Mouse (Mus musculus) kidney, embryonic 15.5 days (tissue): ENCODE data around the gene Git2. TPM values are rescaled to one million over a fixed set of nuclear protein-coding genes. Genes with fewer than 3 reads are reported as not detected.

ENCODE experiments used
- ATAC-seq: fragments of 200-750 bp; cut with Nextera tagmentation; replicated peaks from 2 replicates; pipeline ENCODE4 v1.8.0; 2017; ENCODE audit warnings: moderate TSS enrichment; ENCODE audit not compliant: low FRiP score
- H3K27ac ChIP-seq: fragments of 300-500 bp; sonication (generic); 2 replicates; pipeline ENCODE4 v1.5.1; 2015; ENCODE audit warnings: mild to moderate bottlenecking, inconsistent platforms
- H3K27me3 ChIP-seq: fragments of 300-500 bp; sonication (generic); 2 replicates; pipeline ENCODE4 v1.6.1; 2015; ENCODE audit warnings: inconsistent platforms
- H3K36me3 ChIP-seq: fragments of 300-500 bp; sonication (generic); 2 replicates; pipeline ENCODE4 v1.6.1; 2015; ENCODE audit warnings: inconsistent platforms
- H3K4me1 ChIP-seq: fragments of 300-500 bp; sonication (generic); 2 replicates; pipeline ENCODE4 v1.6.1; 2015; ENCODE audit warnings: inconsistent platforms
- H3K4me2 ChIP-seq: fragments of 300-500 bp; sonication (generic); 2 replicates; pipeline ENCODE4 v1.6.1; 2015; ENCODE audit warnings: moderate library complexity, mild to moderate bottlenecking, inconsistent platforms
- H3K4me3 ChIP-seq: fragments of 300-500 bp; sonication (generic); replicated peaks from 2 replicates; pipeline ENCODE4 v1.5.1; 2015; ENCODE audit warnings: mild to moderate bottlenecking, inconsistent platforms
- H3K9ac ChIP-seq: fragments of 300-500 bp; sonication (generic); 2 replicates; pipeline ENCODE4 v1.6.1; 2015; ENCODE audit warnings: mild to moderate bottlenecking, inconsistent platforms
- H3K9me3 ChIP-seq: fragments of 300-500 bp; sonication (generic); replicated peaks from 2 replicates; pipeline ENCODE4 v1.6.1; 2016; ENCODE audit warnings: inconsistent platforms
- WGBS: fragments of 180-500 bp; shearing (Covaris S2); methylation state at CpG from one replicate; pipeline ENCODE4 v1.1.7; 2015; ENCODE audit warnings: mixed read lengths; 5-methylcytosine and 5-hydroxymethylcytosine counted together
- microRNA-seq: library from miRNA; unstranded; fragments of <30 nt; microRNA quantifications from one replicate; pipeline ENCODE4, GENCODE M21; 2016
- polyA plus RNA-seq: library from polyadenylated mRNA; unstranded; fragments of >200 nt; fragmentation: Nextera tagmentation; extraction: Ambion mirVana; gene quantifications from 2 replicates; pipeline ENCODE4 v1.2.1, GENCODE M21; 2015

Git2 gene
- polyA plus RNA-seq, 1 experiment from 2014 or later: 45.5 TPM

- H3K9me3 ChIP-seq: no peaks in the 10 kb centered on the region
- ATAC-seq: no peak
- H3K4me1 ChIP-seq: peaks cover 49% of the 10 kb centered on the region
- peak overlapping the region; percentile 12; the same call in 1 of the 2 replicates for H3K4me2 ChIP-seq
- no peak overlapping the region for H3K4me3 ChIP-seq
- 83% methylated on average over 13 of the region's 13 CpGs for whole genome bisulfite sequencing
- H3K36me3 ChIP-seq: no peaks in the 10 kb centered on the region
- H3K9ac ChIP-seq: no peak overlapping the region
- H3K27ac ChIP-seq: no peak overlapping the region
- H3K27me3 ChIP-seq: no peaks in the 10 kb centered on the region
Observed at GRCm38 (mm10) chr5:114688703-114689102, 86.6 kb downstream of the Git2 start.

GRCm38 (mm10) chr5:114687901-114688300, 87.4 kb downstream of the Git2 start:
- no peaks in the 10 kb centered on the region for H3K9me3 ChIP-seq
- ATAC-seq: no peak
- no peak overlapping the region for H3K27ac ChIP-seq
- H3K4me3 ChIP-seq: no peak overlapping the region
- no peaks in the 10 kb centered on the region for H3K27me3 ChIP-seq
- H3K36me3 ChIP-seq: no peaks in the 10 kb centered on the region
- H3K4me1 ChIP-seq: peaks cover 57% of the 10 kb centered on the region
- H3K9ac ChIP-seq: no peak overlapping the region
- H3K4me2 ChIP-seq: no peak overlapping the region

- Histone ChIP-seq H3K9ac (no peak overlapping the region), H3K27me3 (no peaks in the 10 kb centered on the region), H3K36me3 (no peaks in the 10 kb centered on the region), H3K4me2 (no peak overlapping the region), H3K4me1 (peaks cover 68% of the 10 kb centered on the region), H3K9me3 (no peaks in the 10 kb centered on the region), H3K4me3 (no peak overlapping the region), H3K27ac (no peak overlapping the region)
- ATAC-seq: no peak
- WGBS: 40% methylated on average over 7 of the region's 7 CpGs
Observed at GRCm38 (mm10) chr5:114686726-114687210, 88.5 kb downstream of the Git2 start.

GRCm38 (mm10) chr5:114685986-114686385, 89.3 kb downstream of the Git2 start:
- Histone ChIP-seq H3K9ac (no peak overlapping the region), H3K9me3 (no peaks in the 10 kb centered on the region), H3K27ac (no peak overlapping the region), H3K4me1 (peaks cover 72% of the 10 kb centered on the region), H3K36me3 (no peaks in the 10 kb centered on the region), H3K4me3 (no peak overlapping the region), H3K27me3 (no peaks in the 10 kb centered on the region), H3K4me2 (no peak overlapping the region)
- WGBS: 85% methylated on average over 5 of the region's 5 CpGs
- no peak for ATAC-seq

GRCm38 (mm10) chr5:114681717-114682116, 93.6 kb downstream of the Git2 start:
- peaks cover 5% of the 10 kb centered on the region; the same call in 1 of the 2 replicates for H3K36me3 ChIP-seq
- no peaks in the 10 kb centered on the region for H3K9me3 ChIP-seq
- H3K4me2 ChIP-seq: no peak overlapping the region
- H3K4me3 ChIP-seq: no peak overlapping the region
- peaks cover 69% of the 10 kb centered on the region for H3K4me1 ChIP-seq
- no peaks in the 10 kb centered on the region for H3K27me3 ChIP-seq
- 0 out of 2 replicates have a peak overlapping the region, but pooled peaks have one; percentile 18 for H3K9ac ChIP-seq
- ATAC-seq: no peak
- peak overlapping the region; percentile 54 for H3K27ac ChIP-seq
- 56% methylated on average over 8 of the region's 8 CpGs for WGBS

GRCm38 (mm10) chr5:114680676-114681285, 94.5 kb downstream of the Git2 start:
- no peaks in the 10 kb centered on the region for H3K27me3 ChIP-seq
- no peak overlapping the region for H3K9ac ChIP-seq
- no peak for ATAC-seq
- H3K36me3 ChIP-seq: peaks cover 13% of the 10 kb centered on the region; the same call in 1 of the 2 replicates
- peaks cover 69% of the 10 kb centered on the region for H3K4me1 ChIP-seq
- 50% methylated on average over 19 of the region's 19 CpGs for WGBS
- H3K27ac ChIP-seq: peak overlapping the region; percentile 54
- no peak overlapping the region for H3K4me2 ChIP-seq
- no peak overlapping the region for H3K4me3 ChIP-seq
- no peaks in the 10 kb centered on the region for H3K9me3 ChIP-seq

GRCm38 (mm10) chr5:114679841-114680591, 95.3 kb downstream of the Git2 start:
- 53% methylated on average over 17 of the region's 17 CpGs for WGBS
- Histone ChIP-seq H3K9me3 (no peaks in the 10 kb centered on the region), H3K36me3 (peaks cover 13% of the 10 kb centered on the region; the same call in 1 of the 2 replicates), H3K4me1 (peaks cover 63% of the 10 kb centered on the region), H3K27ac (peak overlapping the region; percentile 54), H3K4me2 (no peak overlapping the region), H3K9ac (no peak overlapping the region), H3K4me3 (no peak overlapping the region), H3K27me3 (no peaks in the 10 kb centered on the region)
- ATAC-seq: 0 out of 2 replicates have a peak, but pooled peaks have one; percentile 30

Small RNAs within 50 kb of the gene (microRNA-seq; reads per million reads assigned to microRNA genes)
- gene Mir7028: not detected

Other genes with a start within 250 kb of the Git2 start
- 4.4 and 4.7 TPM in 2 replicates for gene Fam222a, start 207.5 kb downstream of the Git2 start, polyA plus RNA-seq
- gene Trpv4, start 117.1 kb downstream of the Git2 start, polyA plus RNA-seq: 21.8 and 23.4 TPM in 2 replicates
- 78.5 and 79.2 TPM in 2 replicates for gene Gltp, start 84.5 kb downstream of the Git2 start, polyA plus RNA-seq
- gene Tchp, start 67.8 kb downstream of the Git2 start, polyA plus RNA-seq: 16.5 and 17.4 TPM in 2 replicates
- gene Ankrd13a, start 840 bp downstream of the Git2 start, polyA plus RNA-seq: 45.3 and 49.8 TPM in 2 replicates
- gene 1500011B03Rik, start 48.0 kb upstream of the Git2 start, polyA plus RNA-seq: 102 and 105 TPM in 2 replicates
- gene 4930519G04Rik, start 78.1 kb upstream of the Git2 start, polyA plus RNA-seq: not detected in 2 replicates
- gene Gm9936, start 83.2 kb upstream of the Git2 start, polyA plus RNA-seq: 0.06 TPM in 1 of 2 replicates, not detected in the other
- 4.2 and 6.2 TPM in 2 replicates for gene Oasl2, start 121.4 kb upstream of the Git2 start, polyA plus RNA-seq
- gene Oasl1, start 147.7 kb upstream of the Git2 start, polyA plus RNA-seq: 1.6 and 2.0 TPM in 2 replicates
- gene 2210016L21Rik, start 166.6 kb upstream of the Git2 start, polyA plus RNA-seq: 62.8 and 68.0 TPM in 2 replicates
- gene Hnf1a, start 195.6 kb upstream of the Git2 start, polyA plus RNA-seq: 12.0 and 13.9 TPM in 2 replicates
- gene Sppl3, start 235.6 kb upstream of the Git2 start, polyA plus RNA-seq: 13.6 and 14.8 TPM in 2 replicates